Mouse (Mus musculus): ENCODE measurements around the gene Ccdc8. TPM values are rescaled to one million over a fixed set of nuclear protein-coding genes. Genes with fewer than 3 reads are reported as not detected.

Ccdc8 gene
- total RNA-seq (2021), result 1 to 10 TPM; 2.2 to 2.4 TPM
- long read RNA-seq, experiment 1, result 0 reads
- long read RNA-seq, experiment 2, result 0 reads

DNA sequence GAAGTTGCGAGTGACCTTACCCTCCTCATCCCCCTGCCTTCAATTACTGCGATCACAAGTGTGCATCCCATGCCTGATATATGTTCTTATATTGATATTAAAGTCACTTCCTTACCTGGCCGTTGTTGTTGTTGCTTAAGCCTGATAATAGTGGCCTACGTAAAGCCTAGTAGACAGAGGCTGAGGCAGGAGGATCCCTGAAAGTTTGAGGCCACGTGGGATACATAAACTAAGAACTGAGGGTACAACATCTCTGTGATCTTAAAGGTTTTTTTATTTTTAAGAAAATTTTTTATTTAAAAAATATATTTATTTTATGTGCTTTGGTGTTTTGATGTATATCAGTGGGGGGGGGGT is at the start of gene Ccdc8:
Gene Ccdc8, plus strand, starts transcription at position 258 of the 357 bp plus-strand sequence.
- Histone ChIP-seq H3K4me3 (peak within 1 kb of the TSS; percentile 41), H3K27ac (no peak within 1 kb of the TSS)
- no peak for DNase-seq (ENCODE audit: extremely low spot score in 1 of 2, low spot score in 2 of 2)
- no peak for TF ChIP-seq CTCF (IDR thresholded peaks at IDR 0.05)
- intact Hi-C loops (cut with DNase I), result no loop called here

DNA sequence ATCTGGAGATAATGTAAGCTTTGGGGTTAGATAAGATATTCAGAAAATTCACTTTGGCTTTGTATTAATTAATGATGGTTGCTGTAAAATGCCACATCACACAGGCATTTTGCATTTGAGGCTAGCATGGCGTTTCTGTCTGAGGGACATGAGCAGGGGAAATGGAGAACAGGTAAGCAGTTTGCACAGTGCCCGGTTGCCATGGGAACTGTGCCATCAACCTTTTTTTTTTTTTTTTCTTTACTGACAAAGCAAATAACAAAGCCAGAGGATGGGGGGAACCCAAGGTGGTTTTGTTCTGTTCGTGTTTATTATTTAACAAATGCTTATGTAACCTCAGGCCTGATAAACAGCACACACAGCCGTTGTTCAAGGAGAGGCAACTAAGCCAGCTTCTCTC is 49.6 kb upstream of the Ccdc8 start:
- Histone ChIP-seq H3K4me3 (no peak overlapping the region), H3K27ac (no peak overlapping the region)
- no peak for DNase-seq (ENCODE audit: extremely low spot score in 1 of 2, low spot score in 2 of 2)
- intact Hi-C loops (cut with DNase I), result no loop called here
- no peak for TF ChIP-seq CTCF (IDR thresholded peaks at IDR 0.05)

DNA sequence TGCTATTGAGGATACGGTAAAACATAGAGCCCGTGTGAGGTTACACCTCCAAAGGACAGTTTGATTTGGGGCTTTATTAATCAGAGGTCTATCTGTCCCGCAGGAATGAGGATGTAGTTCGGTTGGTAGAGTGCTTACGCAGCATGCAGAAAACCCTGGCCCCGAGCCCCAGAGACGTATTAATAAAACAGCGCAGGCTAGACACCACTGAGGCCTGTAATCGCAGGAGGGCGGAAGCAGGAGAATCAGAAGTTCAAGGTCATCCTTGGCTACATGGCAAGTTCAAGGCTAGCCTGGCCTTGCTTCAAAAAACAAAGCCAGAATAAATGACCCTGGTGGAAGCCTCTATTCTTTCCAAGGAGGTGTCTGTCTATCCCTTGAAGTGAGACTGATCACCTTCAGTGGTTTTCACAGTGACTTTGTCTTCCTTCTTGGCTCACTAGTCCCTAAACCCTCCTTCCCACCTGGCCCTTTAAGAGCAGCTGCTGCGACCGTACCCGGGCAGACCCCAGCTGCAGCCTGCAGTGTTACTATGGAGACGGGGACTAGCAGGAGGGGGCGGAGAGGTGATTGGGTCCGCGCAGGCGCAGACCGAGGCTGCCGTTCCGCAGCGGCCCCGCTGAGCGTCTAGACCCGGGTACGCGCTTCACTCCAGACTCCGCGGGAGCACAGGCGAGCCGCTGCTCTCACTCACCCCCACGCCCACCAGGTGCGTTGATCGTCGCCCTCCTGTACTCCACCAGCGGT is 48.3 kb upstream of the Ccdc8 start, which contains the start of gene Pnmal2:
Gene Pnmal2, plus strand, starts transcription at position 622 of the 747 bp plus-strand sequence.
- TF ChIP-seq CTCF (IDR thresholded peaks at IDR 0.05), result no peak
- DNase-seq (ENCODE audit: extremely low spot score in 1 of 2, low spot score in 2 of 2), result peak; percentile 90 to 92
- Histone ChIP-seq H3K4me3 (peak within 1 kb of the TSS; percentile 83), H3K27ac (peak within 1 kb of the TSS; percentile 99)
- intact Hi-C loops (cut with DNase I), result no loop called here

DNA sequence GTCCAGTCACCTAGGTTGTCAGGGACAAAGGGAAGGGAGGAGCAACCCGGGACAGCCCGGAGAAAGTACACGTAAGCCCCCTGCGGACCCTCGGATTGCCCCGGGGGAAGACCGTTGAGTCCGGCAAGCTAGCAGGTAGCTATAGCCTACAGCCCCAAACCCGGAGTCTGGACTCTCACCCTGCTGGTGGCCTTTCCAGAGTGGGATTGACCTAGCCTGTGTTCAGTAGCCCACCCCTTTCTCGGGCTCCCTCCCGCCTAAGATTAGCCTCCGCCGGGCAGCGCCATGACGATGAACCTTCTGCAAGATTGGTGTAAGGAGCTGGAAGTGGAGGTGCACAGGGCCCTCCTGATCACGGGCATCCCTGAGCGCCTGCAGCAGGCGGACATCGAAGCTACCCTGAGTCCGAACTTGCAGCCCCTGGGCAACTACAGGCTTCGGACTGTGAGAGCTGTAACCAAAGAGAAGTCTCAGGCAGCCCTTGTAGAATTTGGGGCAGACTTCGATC is 47.6 kb upstream of the Ccdc8 start:
- DNase-seq (ENCODE audit: extremely low spot score in 1 of 2, low spot score in 2 of 2), result peak in 1 of 2 experiments; percentile 48
- TF ChIP-seq CTCF (IDR thresholded peaks at IDR 0.05), result no peak
- Histone ChIP-seq H3K27ac (peak overlapping the region; percentile 99), H3K4me3 (peak overlapping the region; percentile 83)
- intact Hi-C loops (cut with DNase I), result no loop called here

DNA sequence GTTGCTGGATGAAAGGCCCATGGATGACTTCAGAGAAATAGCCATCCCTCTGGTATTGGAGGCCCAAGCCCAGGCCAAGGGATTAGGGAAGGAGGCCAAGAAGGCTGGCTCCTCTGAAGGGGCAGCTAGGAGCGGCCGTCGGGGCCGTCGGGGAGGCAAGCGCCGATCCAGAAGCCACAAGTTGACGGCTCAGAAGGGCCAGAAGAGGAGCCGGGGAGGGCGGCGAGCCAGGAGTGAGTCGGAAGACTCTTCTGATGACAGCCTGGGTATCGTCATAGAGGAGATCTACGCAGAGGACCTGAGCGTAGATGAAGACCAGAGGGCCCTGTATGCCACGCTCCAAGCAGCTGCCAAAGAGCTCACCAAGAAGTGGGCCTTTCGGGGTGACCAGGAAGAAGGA is 47.1 kb upstream of the Ccdc8 start:
- no peak for TF ChIP-seq CTCF (IDR thresholded peaks at IDR 0.05)
- H3K4me3 ChIP-seq, result peak overlapping the region; percentile 83
- peak in 1 of 2 experiments; percentile 43 for DNase-seq (ENCODE audit: extremely low spot score in 1 of 2, low spot score in 2 of 2)
- H3K27ac ChIP-seq, result peak overlapping the region; percentile 99
- intact Hi-C loops (cut with DNase I), result no loop called here

DNA sequence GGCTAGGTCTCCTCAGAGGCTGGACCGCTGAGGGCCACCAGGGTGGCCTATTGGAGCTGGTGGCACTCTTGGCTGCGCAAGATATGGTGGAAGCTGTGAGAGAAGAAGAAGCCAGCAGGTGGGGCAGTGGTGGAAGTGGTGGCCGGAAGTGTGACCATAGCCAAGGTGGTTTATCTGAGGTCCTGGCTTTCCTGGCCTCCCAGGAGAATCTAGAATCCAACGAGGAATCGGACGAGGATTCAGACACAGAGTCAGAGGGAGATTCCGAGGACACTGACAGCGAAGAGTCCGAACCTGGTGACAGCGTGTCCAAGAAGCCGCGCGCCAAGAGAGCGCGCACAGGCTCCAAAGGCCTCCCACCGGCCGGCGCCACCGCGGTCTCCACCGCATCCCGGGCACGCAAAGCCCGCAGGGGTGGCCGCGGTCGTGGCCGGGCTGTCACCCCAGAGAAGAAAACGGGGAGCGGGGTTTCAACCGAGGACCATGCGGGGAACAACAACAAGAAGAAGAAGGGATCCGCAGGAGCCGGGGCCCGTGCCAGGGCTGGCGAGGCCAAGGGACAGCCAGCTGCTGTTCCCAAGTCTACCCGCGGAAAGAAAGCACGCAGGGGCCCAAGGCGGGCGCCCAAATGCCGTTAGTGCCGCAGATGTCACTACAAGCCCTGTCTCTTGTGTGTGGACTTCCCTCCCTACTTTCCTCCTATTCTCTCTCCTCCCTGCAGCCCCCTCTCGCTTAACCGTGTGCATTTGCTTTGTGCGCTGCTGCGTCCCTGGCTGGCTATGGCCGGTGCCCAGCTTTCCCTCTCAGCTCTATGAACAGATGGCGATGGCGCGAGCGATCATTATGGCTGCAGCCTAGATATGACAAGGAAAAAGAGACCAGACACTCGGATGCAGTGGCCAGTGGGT is 45.8 kb upstream of the Ccdc8 start:
- TF ChIP-seq CTCF (IDR thresholded peaks at IDR 0.05), result peak; percentile 30
- peak overlapping the region; percentile 99 for H3K27ac ChIP-seq
- DNase-seq (ENCODE audit: extremely low spot score in 1 of 2, low spot score in 2 of 2), result peak; percentile 35 to 43
- H3K4me3 ChIP-seq, result peak overlapping the region; percentile 83
- intact Hi-C loops (cut with DNase I), result no loop called here

DNA sequence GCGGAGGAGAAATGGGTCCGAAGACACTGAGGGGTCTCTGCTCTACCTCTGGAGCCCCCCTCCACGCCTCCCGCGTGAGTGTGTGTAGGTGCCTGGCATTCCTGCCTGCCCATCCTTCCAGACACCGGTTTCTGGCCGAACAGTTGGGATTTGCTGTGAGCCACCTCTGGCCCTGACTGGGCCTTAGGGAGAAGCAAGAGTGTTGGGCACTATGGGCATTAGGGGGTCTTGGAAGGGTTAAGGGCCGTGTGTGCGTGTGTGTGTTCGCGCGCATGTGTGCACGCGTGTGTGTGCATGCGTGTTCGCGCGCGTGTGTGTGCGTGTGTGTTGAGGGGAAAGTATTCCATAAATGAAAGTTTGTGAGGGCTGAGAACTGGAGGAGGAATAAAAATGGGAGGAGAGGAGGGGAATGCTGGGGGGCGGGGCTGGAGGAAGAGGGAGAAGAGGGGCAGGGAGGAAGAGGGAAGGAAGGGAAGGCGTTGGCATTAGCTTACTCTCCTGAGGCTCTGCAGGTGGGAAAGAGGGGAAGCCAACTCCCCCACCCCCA is 45.1 kb upstream of the Ccdc8 start:
- Histone ChIP-seq H3K4me3 (peak overlapping the region; percentile 83), H3K27ac (peak overlapping the region; percentile 99)
- no peak for TF ChIP-seq CTCF (IDR thresholded peaks at IDR 0.05)
- intact Hi-C loops (cut with DNase I), result no loop called here
- DNase-seq (ENCODE audit: extremely low spot score in 1 of 2, low spot score in 2 of 2), result peak in 1 of 2 experiments; percentile 51

DNA sequence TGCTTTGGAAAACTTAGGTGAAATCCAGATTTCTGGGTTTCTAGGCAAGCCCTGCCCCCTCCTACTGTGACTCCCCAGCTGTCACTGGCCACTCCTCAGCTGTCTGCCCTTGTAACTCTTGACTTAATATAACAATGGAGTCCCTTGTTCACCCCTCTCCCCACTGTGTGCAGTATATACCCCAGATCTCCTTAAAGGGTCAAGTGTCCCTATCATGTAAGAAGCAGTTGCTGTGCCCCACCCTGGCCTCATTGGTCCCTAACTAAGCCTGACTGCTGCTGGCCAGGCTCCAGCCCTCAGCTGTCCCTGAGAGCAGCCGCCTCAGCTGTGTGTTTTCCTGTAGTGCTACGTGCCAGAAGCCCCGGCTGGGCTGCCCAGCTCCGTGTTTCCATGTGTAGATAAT is 44.5 kb upstream of the Ccdc8 start:
- intact Hi-C loops (cut with DNase I), result no loop called here
- Histone ChIP-seq H3K27ac (peak overlapping the region; percentile 72), H3K4me3 (peak overlapping the region; percentile 83)
- DNase-seq (ENCODE audit: extremely low spot score in 1 of 2, low spot score in 2 of 2), result no peak
- TF ChIP-seq CTCF (IDR thresholded peaks at IDR 0.05), result no peak

DNA sequence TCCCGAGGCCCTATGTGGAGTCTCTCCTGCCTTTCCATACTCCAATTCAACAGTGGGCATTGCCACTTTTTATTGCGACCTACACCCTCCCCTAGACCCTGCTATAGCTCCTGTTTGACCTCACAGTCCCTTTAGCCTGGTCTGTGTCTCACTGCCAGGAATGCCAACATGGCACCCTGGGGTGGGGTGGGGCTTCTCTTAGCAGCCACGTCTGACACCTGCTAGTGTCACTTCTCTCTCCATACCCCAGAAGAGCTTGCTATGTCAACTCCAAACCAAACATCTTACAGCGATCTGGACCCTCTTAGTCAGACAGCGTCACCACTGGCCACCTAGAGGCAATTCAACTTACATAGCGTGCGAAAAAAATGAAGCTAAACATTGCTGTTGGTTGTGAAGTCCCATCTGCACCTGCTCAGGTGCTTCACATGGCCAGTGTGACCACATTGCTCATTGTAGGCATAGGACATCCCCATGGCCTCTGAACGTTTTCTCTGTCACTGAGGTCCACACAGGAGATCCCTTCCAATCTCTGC is 43.5 kb upstream of the Ccdc8 start:
- H3K4me3 ChIP-seq, result no peak overlapping the region; the same call in 1 of the 2 replicates
- DNase-seq (ENCODE audit: extremely low spot score in 1 of 2, low spot score in 2 of 2), result no peak
- intact Hi-C loops (cut with DNase I), result no loop called here

DNA sequence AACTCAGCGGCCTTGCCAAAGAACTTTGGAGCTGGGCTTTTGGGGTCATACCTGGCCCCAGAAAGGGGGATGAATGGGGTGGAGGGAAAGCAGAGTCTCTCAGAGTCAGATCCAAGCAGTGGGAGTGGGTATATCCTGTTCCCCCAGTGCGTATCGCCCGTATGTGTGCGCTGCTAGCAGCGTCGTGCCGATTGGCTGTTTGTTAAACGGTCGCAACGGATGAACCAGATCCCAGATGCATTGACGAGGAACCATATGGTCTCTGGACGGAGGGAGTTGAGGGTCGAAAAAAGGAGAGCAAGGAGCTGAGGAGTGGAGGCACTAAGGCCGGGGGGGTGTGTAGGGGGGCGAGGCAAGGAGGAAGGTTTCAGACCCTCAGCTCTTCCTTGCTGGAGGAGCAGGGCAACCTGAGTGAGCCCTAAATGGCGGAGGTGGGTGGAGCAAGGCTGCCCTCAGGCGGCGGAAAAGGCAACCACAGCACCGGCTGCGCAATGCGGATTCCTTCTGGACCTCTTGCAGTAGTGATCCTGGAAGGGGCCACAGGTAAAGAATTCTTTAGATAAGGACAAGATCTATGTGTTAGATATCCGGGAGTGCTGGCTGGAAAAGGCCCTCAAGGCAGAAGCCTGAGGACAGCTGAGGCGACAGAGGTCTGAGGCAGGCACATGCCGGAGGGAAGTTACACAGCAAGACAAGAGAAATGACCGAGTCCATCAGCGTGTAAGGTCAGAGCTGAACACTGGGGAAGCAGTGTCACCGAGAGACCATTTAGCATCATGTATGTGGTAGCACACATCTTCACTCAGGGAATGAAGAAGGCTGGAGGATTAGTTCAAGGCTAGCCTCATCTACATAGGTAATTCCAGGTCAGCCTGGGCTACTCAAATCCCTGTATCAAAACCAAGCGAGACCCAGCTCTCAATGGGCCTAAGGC is 42.3 kb upstream of the Ccdc8 start:
- peak overlapping the region; percentile 78 for H3K27ac ChIP-seq
- intact Hi-C loops (cut with DNase I), result loop anchor here (1.0 kb wide), 1 partner anchor 18 kb away; no protein-coding TSS in a partner anchor
- 0 out of 2 replicates have a peak overlapping the region, but pooled peaks have one; percentile 5 for H3K4me3 ChIP-seq
- peak; percentile 86 for TF ChIP-seq CTCF (IDR thresholded peaks at IDR 0.05)
- peak; percentile 85 to 88 for DNase-seq (ENCODE audit: extremely low spot score in 1 of 2, low spot score in 2 of 2)

More for the DNA sequence above, 43.5 kb upstream of the Ccdc8 start:
- peak; percentile 24 for TF ChIP-seq CTCF (IDR thresholded peaks at IDR 0.05)
- peak overlapping the region; percentile 78; the same call in 1 of the 2 replicates for H3K27ac ChIP-seq

Data from left cerebral cortex, adult 2 months (tissue).